Comparison of ENCODE assay signal across 9 mouse cellular contexts in the genomic region with DNA sequence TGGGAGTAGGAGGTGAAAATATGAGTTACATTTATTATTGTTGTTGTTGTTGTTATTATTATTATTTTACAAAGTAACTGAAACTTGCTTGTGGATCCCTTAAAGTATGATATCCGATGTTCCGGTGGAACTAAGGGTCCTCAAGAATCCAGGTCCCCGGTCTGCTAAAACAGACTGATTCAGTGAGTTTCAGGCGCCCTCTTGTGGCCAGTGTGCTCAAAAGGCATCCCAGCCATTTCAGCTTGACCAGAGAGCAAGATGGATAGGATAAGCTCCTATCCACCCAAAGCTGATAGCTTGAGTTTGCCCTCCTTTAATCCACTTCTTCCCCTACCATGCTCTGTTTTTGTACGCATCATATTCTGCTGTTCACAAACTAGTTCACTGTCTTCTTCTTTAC. TPM values are rescaled to one million over a fixed set of nuclear protein-coding genes. Genes with fewer than 3 reads are reported as not detected.
DNase-seq lines count a peak whose midpoint lies in the region; ATAC-seq and TF ChIP-seq lines count a peak whose summit lies in the region.
"Had no signal": no experiment of that assay in that cellular context is flagged by ENCODE, and none has a peak within 500 bp of the region (broad histone marks: within the 10 kb centered on the region; RNA-seq: fewer than 3 reads in every experiment).

No protein-coding gene starts in this region.

- H3K4me1 ChIP-seq in heart, postnatal 0 days (ENCODE audit: control insufficient read depth, insufficient read depth) = no peaks in the 10 kb centered on the region
- no peaks in the 10 kb centered on the region for H3K4me1 ChIP-seq in midbrain, embryonic 14.5 days (ENCODE audit: control insufficient read depth, insufficient read depth, low read length)
- H3K4me1 ChIP-seq: lung, embryonic 15.5 days had no signal

- peak; percentile 39 for DNase-seq in cerebellum, adult 11 months
- peak; percentile 80 for DNase-seq in R1 (ENCODE audit: low read depth, low spot score)
- DNase-seq in cerebellum, postnatal 36 days = peak; percentile 65 to 73
- peak; percentile 45 for DNase-seq in heart, postnatal 0 days (ENCODE audit: low spot score)
- peak; percentile 68 to 93 for DNase-seq in layer of hippocampus, postnatal 25 days (ENCODE audit: extremely low spot score in 1 of 2, low spot score in 1 of 2)
- peak; percentile 95 for DNase-seq in midbrain, embryonic 14.5 days
- DNase-seq in spleen, postnatal 14 days (ENCODE audit: low spot score in 2 of 2) = peak; percentile 20 to 55

- H3K4me3 ChIP-seq in heart, postnatal 0 days (ENCODE audit: low read depth, low read length) = no peak overlapping the region
- H3K4me3 ChIP-seq in midbrain, embryonic 14.5 days (replicated peaks; ENCODE audit: low read depth, low read length) = no peak overlapping the region
- H3K4me3 ChIP-seq: lung, embryonic 15.5 days had no signal

- no peaks in the 10 kb centered on the region for H3K9me3 ChIP-seq in heart, postnatal 0 days (replicated peaks; ENCODE audit: control insufficient read depth, low read length)
- no peaks in the 10 kb centered on the region for H3K9me3 ChIP-seq in midbrain, embryonic 14.5 days (ENCODE audit: control insufficient read depth, low read length)
- H3K9me3 ChIP-seq: lung, embryonic 15.5 days had no signal

- no peak overlapping the region for H3K27ac ChIP-seq in heart, postnatal 0 days (ENCODE audit: low read depth)
- H3K27ac ChIP-seq in midbrain, embryonic 14.5 days (replicated peaks; ENCODE audit: low read depth, low read length) = no peak overlapping the region
- H3K27ac ChIP-seq: lung, embryonic 15.5 days had no signal

- no peak for ATAC-seq in cerebellum, adult (ENCODE audit: insufficient number of reproducible peaks, low FRiP score, low TSS enrichment)
- no peak for ATAC-seq in heart, postnatal 0 days (ENCODE audit: insufficient read depth, low read depth)
- ATAC-seq in midbrain, embryonic 14.5 days (ENCODE audit: low FRiP score, low TSS enrichment) = no peak

- WGBS in heart, postnatal 0 days = 6% methylated on average over 5 of the region's 5 CpGs
- WGBS in midbrain, embryonic 14.5 days = 3% methylated on average over 5 of the region's 5 CpGs

- no peaks in the 10 kb centered on the region for H3K36me3 ChIP-seq in heart, postnatal 0 days (replicated peaks; ENCODE audit: control insufficient read depth, insufficient read depth, low read length)
- no peaks in the 10 kb centered on the region for H3K36me3 ChIP-seq in midbrain, embryonic 14.5 days (ENCODE audit: control insufficient read depth, insufficient read depth, low read length)
- H3K36me3 ChIP-seq: lung, embryonic 15.5 days had no signal

- TF ChIP-seq EP300 in heart, postnatal 0 days (IDR thresholded peaks at IDR 0.05; ENCODE audit: low read depth) = no peak

- peak; percentile 85 for TF ChIP-seq CTCF in heart, postnatal 0 days (IDR thresholded peaks at IDR 0.05; ENCODE audit: low read depth)

- H3K27me3 ChIP-seq in heart, postnatal 0 days (ENCODE audit: control insufficient read depth, insufficient read depth, low read length) = no peaks in the 10 kb centered on the region
- peaks cover 7% of the 10 kb centered on the region; the same call in 1 of the 2 replicates for H3K27me3 ChIP-seq in midbrain, embryonic 14.5 days (ENCODE audit: control insufficient read depth, insufficient read depth, low read length)
- H3K27me3 ChIP-seq: lung, embryonic 15.5 days had no signal

- H3K4me2 ChIP-seq in heart, postnatal 0 days (ENCODE audit: low read depth, low read length) = no peak overlapping the region
- H3K4me2 ChIP-seq in midbrain, embryonic 14.5 days (ENCODE audit: low read length) = no peak overlapping the region
- H3K4me2 ChIP-seq: lung, embryonic 15.5 days had no signal

- H3K9ac ChIP-seq in heart, postnatal 0 days (replicated peaks; ENCODE audit: low read depth, low read length) = no peak overlapping the region
- no peak overlapping the region for H3K9ac ChIP-seq in midbrain, embryonic 14.5 days (replicated peaks; ENCODE audit: low read length)
- H3K9ac ChIP-seq: lung, embryonic 15.5 days had no signal

RNA-seq across cellular contexts. Expression of a gene that starts 35.0 kb away (rescaled TPM):
- total RNA-seq in heart, postnatal 0 days (2014; rRNA removed; ENCODE audit: low replicate concordance) = 1.4 and 2.7 TPM in 2 replicates
- polyA plus RNA-seq in heart, postnatal 0 days (2015; fragmentation: Nextera tagmentation; extraction: Ambion mirVana) = 3.7 and 4.1 TPM in 2 replicates
- 1 to 10 TPM; 1.1 to 1.9 TPM for total RNA-seq in layer of hippocampus, postnatal 25 days (2021)
- 3.3 and 7.9 TPM in 2 replicates for polyA plus RNA-seq in midbrain, embryonic 14.5 days (2014; fragmentation: Nextera tagmentation; extraction: Ambion mirVana)

Comparison
In these comparisons a context has a peak if more than half of its experiments do, and no peak if none do; other contexts are left out.
1. DNase-seq: peak in every context shown above with its lines; median percentile 95 in midbrain, embryonic 14.5 days; 80 in layer of hippocampus, postnatal 25 days; 80 in R1; 69 in cerebellum, postnatal 36 days; 45 in heart, postnatal 0 days; 39 in cerebellum, adult 11 months; 38 in spleen, postnatal 14 days.